Mouse (Mus musculus) stomach, embryonic 16.5 days (tissue): ENCODE results near the gene Gm20422. TPM values are rescaled to one million over a fixed set of nuclear protein-coding genes. Genes with fewer than 3 reads are reported as not detected.
A peak's percentile ranks its signal among the peaks of the same experiment; 100 is the strongest.
"Not testable (repeated sequence)": the region's sequence is repeated elsewhere in the genome, so short reads cannot be mapped to it uniquely, and the experiment has no call there.

ENCODE experiments used
- ATAC-seq: fragments of 200-750 bp; cut with Nextera tagmentation; 2 replicates; pipeline ENCODE4 v1.8.0; 2017; ENCODE audit warnings: moderate number of reproducible peaks, moderate TSS enrichment; ENCODE audit not compliant: insufficient read depth, low FRiP score
- H3K27ac ChIP-seq: fragments of 300-500 bp; sonication (generic); 2 replicates; pipeline ENCODE4 v1.5.1; 2014; ENCODE audit warnings: low read length
- H3K27me3 ChIP-seq: fragments of 300-500 bp; sonication (generic); 2 replicates; pipeline ENCODE4 v1.6.1; 2014; ENCODE audit warnings: low read length, control low read depth, mixed read lengths; ENCODE audit not compliant: control insufficient read depth, insufficient read depth
- H3K36me3 ChIP-seq: fragments of 300-500 bp; sonication (generic); 2 replicates; pipeline ENCODE4 v1.6.1; 2014; ENCODE audit warnings: low read length; ENCODE audit not compliant: control insufficient read depth, insufficient read depth
- H3K4me1 ChIP-seq: fragments of 300-500 bp; sonication (generic); 2 replicates; pipeline ENCODE4 v1.6.1; 2014; ENCODE audit warnings: low read length, control low read depth, mixed read lengths; ENCODE audit not compliant: control insufficient read depth, insufficient read depth
- H3K4me2 ChIP-seq: fragments of 300-500 bp; sonication (generic); 2 replicates; pipeline ENCODE4 v1.6.1; 2014; ENCODE audit warnings: low read depth, low read length, mixed read lengths
- H3K4me3 ChIP-seq: fragments of 300-500 bp; sonication (generic); replicated peaks from 2 replicates; pipeline ENCODE4 v1.5.1; 2014; ENCODE audit warnings: mild to moderate bottlenecking, low read length
- H3K9ac ChIP-seq: fragments of 300-500 bp; sonication (generic); 2 replicates; pipeline ENCODE4 v1.6.1; 2014; ENCODE audit warnings: low read length
- H3K9me3 ChIP-seq: fragments of 300-500 bp; sonication (generic); replicated peaks from 2 replicates; pipeline ENCODE4 v1.6.1; 2016; ENCODE audit warnings: low read length, control low read depth; ENCODE audit not compliant: control insufficient read depth
- WGBS: fragments of 180-500 bp; shearing (Covaris S2); extraction: QIAGEN DNeasy Blood & Tissue Kit; methylation state at CpG from one replicate; pipeline ENCODE4 v1.1.7; 2014; 5-methylcytosine and 5-hydroxymethylcytosine counted together
- polyA plus RNA-seq: library from polyadenylated mRNA; unstranded; fragments of >200 nt; fragmentation: Nextera tagmentation; extraction: Ambion mirVana; gene quantifications from 2 replicates; pipeline ENCODE4 v1.2.1, GENCODE M21; 2015

The Gm20422 gene
- polyA plus RNA-seq, 1 experiment from 2014 or later, result not detected

GRCm38 (mm10) chr8:69749544-69750454 is 24.9 kb downstream of the Gm20422 start, which contains the start of gene Zfp963:
Gene Zfp963, minus strand, starts transcription at chr8:69749970.
- Histone ChIP-seq H3K9me3 (no peaks in the 10 kb centered on the region), H3K4me1 (peaks cover 7% of the 10 kb centered on the region; the same call in 1 of the 2 replicates), H3K27me3 (no peaks in the 10 kb centered on the region), H3K4me3 (peak within 1 kb of the TSS; percentile 65), H3K27ac (peak within 1 kb of the TSS; percentile 98), H3K4me2 (peak within 1 kb of the TSS; percentile 58), H3K9ac (peak within 1 kb of the TSS; percentile 89), H3K36me3 (peaks cover 2% of the 10 kb centered on the region; the same call in 1 of the 2 replicates)
- peak; percentile 98 for ATAC-seq
- WGBS, result 2% methylated on average over 48 of the region's 48 CpGs

- Histone ChIP-seq H3K9ac (no peak overlapping the region), H3K4me2 (no peak overlapping the region), H3K9me3 (no peaks in the 10 kb centered on the region), H3K4me3 (no peak overlapping the region), H3K36me3 (no peaks in the 10 kb centered on the region), H3K4me1 (no peaks in the 10 kb centered on the region), H3K27me3 (no peaks in the 10 kb centered on the region), H3K27ac (no peak overlapping the region)
- WGBS, result 78% methylated on average over 2 of the region's 2 CpGs
- no peak for ATAC-seq
Observed at GRCm38 (mm10) chr8:69741231-69741630, 33.5 kb downstream of the Gm20422 start.

GRCm38 (mm10) chr8:69740763-69741162 is 33.9 kb downstream of the Gm20422 start:
- Histone ChIP-seq H3K4me1 (no peaks in the 10 kb centered on the region), H3K4me2 (no peak overlapping the region), H3K27ac (no peak overlapping the region), H3K36me3 (no peaks in the 10 kb centered on the region), H3K4me3 (no peak overlapping the region), H3K9me3 (no peaks in the 10 kb centered on the region), H3K9ac (no peak overlapping the region), H3K27me3 (no peaks in the 10 kb centered on the region)
- no peak for ATAC-seq
- 81% methylated on average over 6 of the region's 6 CpGs for WGBS

GRCm38 (mm10) chr8:69735495-69735894 is 39.2 kb downstream of the Gm20422 start:
- H3K36me3 ChIP-seq, result no peaks in the 10 kb centered on the region
- no peak overlapping the region for H3K27ac ChIP-seq
- H3K4me2 ChIP-seq, result no peak overlapping the region
- no peaks in the 10 kb centered on the region for H3K27me3 ChIP-seq
- no peaks in the 10 kb centered on the region for H3K4me1 ChIP-seq
- no peak overlapping the region for H3K4me3 ChIP-seq
- no peak for ATAC-seq
- H3K9ac ChIP-seq, result no peak overlapping the region
- 69% methylated on average over 1 of the region's 1 CpGs for WGBS
- H3K9me3 ChIP-seq, result no peaks in the 10 kb centered on the region

GRCm38 (mm10) chr8:69717232-69717580 is 57.5 kb downstream of the Gm20422 start:
- Histone ChIP-seq H3K27me3 (no peaks in the 10 kb centered on the region), H3K9me3 (no peaks in the 10 kb centered on the region), H3K4me1 (peaks cover 14% of the 10 kb centered on the region), H3K36me3 (no peaks in the 10 kb centered on the region), H3K4me3 (peak overlapping the region; percentile 96), H3K4me2 (peak overlapping the region; percentile 58), H3K9ac (peak overlapping the region; percentile 65), H3K27ac (0 out of 2 replicates have a peak overlapping the region, but pooled peaks have one; percentile 47)
- no peak; the same call in 1 of the 2 replicates for ATAC-seq
- 42% methylated on average over 5 of the region's 5 CpGs for WGBS

GRCm38 (mm10) chr8:69716403-69717231 is 58.1 kb downstream of the Gm20422 start:
- H3K9me3 ChIP-seq, result no peaks in the 10 kb centered on the region
- no peaks in the 10 kb centered on the region for H3K36me3 ChIP-seq
- no peaks in the 10 kb centered on the region for H3K27me3 ChIP-seq
- peak overlapping the region; percentile 96 for H3K4me3 ChIP-seq
- H3K27ac ChIP-seq, result peak overlapping the region; percentile 100
- peak; percentile 99 for ATAC-seq
- peaks cover 14% of the 10 kb centered on the region for H3K4me1 ChIP-seq
- H3K9ac ChIP-seq, result peak overlapping the region; percentile 100
- H3K4me2 ChIP-seq, result peak overlapping the region; percentile 58
- under 1% methylated on average over 52 of the region's 52 CpGs for WGBS

GRCm38 (mm10) chr8:69715366-69715765 is 59.3 kb downstream of the Gm20422 start:
- peak overlapping the region; percentile 33 for H3K4me3 ChIP-seq
- no peaks in the 10 kb centered on the region for H3K27me3 ChIP-seq
- H3K27ac ChIP-seq, result no peak overlapping the region
- WGBS, result 74% methylated on average over 6 of the region's 6 CpGs
- peak overlapping the region; percentile 54 for H3K4me2 ChIP-seq
- H3K36me3 ChIP-seq, result no peaks in the 10 kb centered on the region
- ATAC-seq, result no peak
- peak overlapping the region; percentile 54 for H3K9ac ChIP-seq
- peaks cover 14% of the 10 kb centered on the region for H3K4me1 ChIP-seq
- no peaks in the 10 kb centered on the region for H3K9me3 ChIP-seq

GRCm38 (mm10) chr8:69713516-69713915 is 61.2 kb downstream of the Gm20422 start:
- WGBS, result 81% methylated on average over 8 of the region's 8 CpGs
- no peaks in the 10 kb centered on the region for H3K9me3 ChIP-seq

GRCm38 (mm10) chr8:69710624-69711023 is 64.1 kb downstream of the Gm20422 start, which contains the start of gene Zfp869:
Gene Zfp869, minus strand, starts transcription at chr8:69710724.
- not testable (repeated sequence) for H3K9me3 ChIP-seq, H3K4me3 ChIP-seq, H3K4me1 ChIP-seq, H3K27me3 ChIP-seq, H3K9ac ChIP-seq, ATAC-seq, H3K4me2 ChIP-seq, H3K27ac ChIP-seq
- H3K36me3 ChIP-seq, result peaks cover 43% of the 10 kb centered on the region
- WGBS, result 94% methylated on average over 10 of the region's 10 CpGs

More at GRCm38 (mm10) chr8:69713516-69713915, 61.2 kb downstream of the Gm20422 start:
- H3K4me2 ChIP-seq, result no peak overlapping the region
- no peak overlapping the region for H3K4me3 ChIP-seq
- no peak for ATAC-seq
- H3K27me3 ChIP-seq, result no peaks in the 10 kb centered on the region
- no peak overlapping the region for H3K27ac ChIP-seq
- peaks cover 14% of the 10 kb centered on the region for H3K36me3 ChIP-seq
- no peak overlapping the region for H3K9ac ChIP-seq
- peaks cover 14% of the 10 kb centered on the region for H3K4me1 ChIP-seq
